Mouse (Mus musculus): ENCODE measurements around the gene Fgf3. TPM values are rescaled to one million over a fixed set of nuclear protein-coding genes. Genes with fewer than 3 reads are reported as not detected.
"Not testable (repeated sequence)": the region's sequence is repeated elsewhere in the genome, so short reads cannot be mapped to it uniquely, and the experiment has no call there.

Gene Fgf3
- polyA plus RNA-seq, 1 experiment from 2014 or later = 7.6 TPM

GRCm38 (mm10) chr7:144888564-144889299 lies 50.8 kb downstream of the Fgf3 start:
- no peak overlapping the region for H3K27ac ChIP-seq
- H3K9me3 ChIP-seq = no peaks in the 10 kb centered on the region
- H3K9ac ChIP-seq (replicated peaks) = no peak overlapping the region
- H3K4me3 ChIP-seq (replicated peaks) = no peak overlapping the region
- peaks cover 19% of the 10 kb centered on the region for H3K27me3 ChIP-seq
- 0 out of 2 replicates have a peak, but pooled peaks cover 6% of the 10 kb centered on the region for H3K4me1 ChIP-seq (replicated peaks)
- no peak for ATAC-seq
- 5% methylated on average over 18 of the region's 18 CpGs for whole genome bisulfite sequencing
- H3K36me3 ChIP-seq = no peaks in the 10 kb centered on the region
- H3K4me2 ChIP-seq (replicated peaks) = no peak overlapping the region

GRCm38 (mm10) chr7:144890661-144891060 lies 52.8 kb downstream of the Fgf3 start:
- H3K27ac ChIP-seq; ATAC-seq; H3K36me3 ChIP-seq; H3K4me3 ChIP-seq (replicated peaks); H3K9me3 ChIP-seq; H3K9ac ChIP-seq (replicated peaks); H3K4me2 ChIP-seq (replicated peaks): not testable (repeated sequence)
- Histone ChIP-seq H3K27me3 (peaks cover 24% of the 10 kb centered on the region), H3K4me1 (replicated peaks) (peaks cover 18% of the 10 kb centered on the region)
- WGBS = 93% methylated on average over 1 of the region's 1 CpGs

- no peak for ATAC-seq
- peaks cover 34% of the 10 kb centered on the region for H3K27me3 ChIP-seq
- no peak overlapping the region for H3K4me2 ChIP-seq (replicated peaks)
- WGBS = 90% methylated on average over 2 of the region's 2 CpGs
- no peak overlapping the region for H3K4me3 ChIP-seq (replicated peaks)
- H3K9me3 ChIP-seq = no peaks in the 10 kb centered on the region
- no peak overlapping the region for H3K27ac ChIP-seq
- H3K4me1 ChIP-seq (replicated peaks) = peaks cover 30% of the 10 kb centered on the region
- no peak overlapping the region for H3K9ac ChIP-seq (replicated peaks)
- H3K36me3 ChIP-seq = no peaks in the 10 kb centered on the region
Measured at GRCm38 (mm10) chr7:144891863-144892262, 54.0 kb downstream of the Fgf3 start.

GRCm38 (mm10) chr7:144892322-144892721 lies 54.4 kb downstream of the Fgf3 start:
- Histone ChIP-seq H3K36me3 (no peaks in the 10 kb centered on the region), H3K27me3 (peaks cover 38% of the 10 kb centered on the region), H3K27ac (no peak overlapping the region), H3K4me1 (replicated peaks) (peaks cover 35% of the 10 kb centered on the region), H3K9ac (replicated peaks) (no peak overlapping the region), H3K4me3 (replicated peaks) (no peak overlapping the region), H3K9me3 (no peaks in the 10 kb centered on the region), H3K4me2 (replicated peaks) (no peak overlapping the region)
- ATAC-seq = no peak
- 45% methylated on average over 6 of the region's 6 CpGs for WGBS

Other genes starting within 250 kb of the Fgf3 start
- gene Ano1, start 86.1 kb upstream of the Fgf3 start, polyA plus RNA-seq (2015; fragmentation: Nextera tagmentation; extraction: Ambion mirVana) = 13.0 and 15.1 TPM in 2 replicates
- not detected in 2 replicates for gene Fgf4, start 9.3 kb downstream of the Fgf3 start, polyA plus RNA-seq (2015; fragmentation: Nextera tagmentation; extraction: Ambion mirVana)
- 61.2 and 66.9 TPM in 2 replicates for gene Fgf15, start 58.4 kb downstream of the Fgf3 start, polyA plus RNA-seq (2015; fragmentation: Nextera tagmentation; extraction: Ambion mirVana)
- 36.4 and 37.8 TPM in 2 replicates for gene LTO1, start 77.0 kb downstream of the Fgf3 start, polyA plus RNA-seq (2015; fragmentation: Nextera tagmentation; extraction: Ambion mirVana)
- gene Ccnd1, start 101.8 kb downstream of the Fgf3 start, polyA plus RNA-seq (2015; fragmentation: Nextera tagmentation; extraction: Ambion mirVana) = 141 and 143 TPM in 2 replicates

Measured in midbrain, embryonic 13.5 days (tissue).